Mouse (Mus musculus) thymus, adult 2 months (tissue): ENCODE measurements around the gene Ppp1r1b. TPM values are rescaled to one million over a fixed set of nuclear protein-coding genes. Genes with fewer than 3 reads are reported as not detected.

Source experiments
- DNase-seq: peaks from one replicate; pipeline ENCODE4 v3.0.0; 2021
- H3K27ac ChIP-seq: fragments of 200-500 bp; 2 replicates; pipeline ENCODE4 v1.5.1; 2012; ENCODE audit warnings: low read length, control low read depth; ENCODE audit not compliant: control insufficient read depth, insufficient read depth
- H3K27me3 ChIP-seq: fragments of 200-500 bp; 2 replicates; pipeline ENCODE4 v1.6.1; 2012; ENCODE audit warnings: mild to moderate bottlenecking, low read length, moderate library complexity, mixed read lengths; ENCODE audit not compliant: control insufficient read depth, insufficient read depth
- H3K36me3 ChIP-seq: fragments of 200-500 bp; 2 replicates; pipeline ENCODE4 v1.6.1; 2012; ENCODE audit warnings: mild to moderate bottlenecking, low read length, moderate library complexity; ENCODE audit not compliant: control insufficient read depth, insufficient read depth
- H3K4me1 ChIP-seq: fragments of 200-500 bp; replicated peaks from 2 replicates; pipeline ENCODE4 v1.6.1; 2012; ENCODE audit warnings: low read length; ENCODE audit not compliant: control insufficient read depth, insufficient read depth
- H3K4me3 ChIP-seq: fragments of 200-500 bp; 2 replicates; pipeline ENCODE4 v1.5.1; 2012; ENCODE audit warnings: mild to moderate bottlenecking, low read length, control low read depth, moderate library complexity; ENCODE audit not compliant: control insufficient read depth, insufficient read depth
- CTCF ChIP-seq: fragments of 200-500 bp; IDR thresholded peaks from 2 replicates; pipeline ENCODE4 v1.5.1; 2012; ENCODE audit warnings: mild to moderate bottlenecking, control low read depth, low read length, moderate library complexity, borderline replicate concordance; ENCODE audit not compliant: control insufficient read depth, poor library complexity, insufficient read depth; ENCODE audit errors: extremely low read depth
- POLR2A ChIP-seq: fragments of 200-500 bp; IDR thresholded peaks from 2 replicates; pipeline ENCODE4 v1.6.1; 2012; ENCODE audit warnings: mild to moderate bottlenecking, low read length, control low read depth, moderate library complexity; ENCODE audit not compliant: control insufficient read depth, poor library complexity, insufficient read depth; ENCODE audit errors: extremely low read depth
- WGBS: fragments of 180-500 bp; shearing (Covaris S2); methylation state at CpG from one replicate; pipeline ENCODE4 v1.1.7; 2018; 5-methylcytosine and 5-hydroxymethylcytosine counted together
- polyA plus RNA-seq: library from polyadenylated mRNA; depleted of rRNA; stranded (reverse); fragments of >200 nt; gene quantifications from 2 replicates; pipeline ENCODE4 v1.2.3, GENCODE M21; 2012

Ppp1r1b gene
- polyA plus RNA-seq, 1 experiment = 5.9 TPM

DNA sequence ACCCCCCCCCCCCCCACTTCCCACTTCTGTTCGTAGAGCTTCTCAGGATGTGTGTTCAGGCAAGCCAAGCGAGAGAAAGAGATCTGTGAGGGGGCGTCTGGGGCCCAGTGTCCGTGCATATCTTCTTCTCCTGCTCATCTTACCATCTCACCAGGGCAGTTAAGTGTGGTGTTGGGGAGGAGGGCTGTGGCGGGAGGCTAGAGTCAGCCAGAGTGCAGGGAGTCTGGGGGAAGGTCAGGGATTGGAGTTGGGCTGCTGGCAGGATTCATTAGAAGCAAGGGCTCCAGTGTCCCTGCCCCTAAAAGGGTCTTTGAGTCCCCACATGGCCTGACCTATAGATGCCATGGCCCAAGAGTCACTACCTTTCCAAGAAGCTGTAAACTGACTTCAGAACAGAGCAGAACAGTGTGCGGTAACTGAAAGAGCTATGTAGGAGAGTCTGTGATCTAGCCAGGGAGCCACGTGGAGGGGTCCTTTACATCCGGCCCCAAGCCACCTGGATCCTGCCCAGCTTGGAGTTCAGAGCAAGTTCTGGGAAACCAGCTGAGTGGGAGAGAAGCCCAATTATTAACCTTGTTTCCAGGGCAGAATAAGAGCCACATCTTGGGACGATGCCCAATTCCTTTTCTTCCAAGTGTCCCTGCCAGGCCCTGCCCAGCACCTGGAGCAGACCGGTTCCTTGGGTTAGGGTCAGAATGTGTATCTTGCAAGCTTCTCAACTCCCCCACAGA is 24.9 kb upstream of the Ppp1r1b start:
- DNase-seq = no peak
- no peaks in the 10 kb centered on the region; the same call in 1 of the 2 replicates for H3K4me1 ChIP-seq
- H3K27ac ChIP-seq = no peak overlapping the region
- H3K4me3 ChIP-seq = no peak overlapping the region
- 12% methylated on average over 10 of the region's 10 CpGs for WGBS
- H3K27me3 ChIP-seq = peaks cover 44% of the 10 kb centered on the region
- TF ChIP-seq CTCF (no peak), POLR2A (no peak)
- no peaks in the 10 kb centered on the region for H3K36me3 ChIP-seq

DNA sequence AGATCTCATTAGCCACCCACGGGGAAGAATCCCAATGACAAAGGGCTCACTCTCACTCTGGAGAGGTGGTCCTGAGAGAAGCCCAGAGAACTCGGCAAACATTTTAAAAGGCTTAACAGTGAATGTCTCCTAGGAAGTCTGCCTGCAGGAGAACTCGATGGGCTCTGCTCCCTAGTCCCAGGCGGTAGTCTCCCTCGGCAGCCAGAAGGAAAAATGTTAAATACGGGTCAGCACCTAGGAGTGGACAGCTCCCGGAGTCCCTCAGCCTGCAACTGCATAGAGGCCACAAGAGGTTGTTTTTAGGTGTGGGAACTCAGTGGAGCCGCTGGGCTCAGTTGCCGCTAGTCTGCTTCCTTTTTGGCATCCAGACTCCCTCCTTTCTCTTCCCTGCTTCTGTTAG is 24.3 kb upstream of the Ppp1r1b start:
- Histone ChIP-seq H3K4me3 (no peak overlapping the region), H3K36me3 (no peaks in the 10 kb centered on the region), H3K4me1 (no peaks in the 10 kb centered on the region; the same call in 1 of the 2 replicates), H3K27me3 (peaks cover 46% of the 10 kb centered on the region), H3K27ac (no peak overlapping the region)
- no peak for TF ChIP-seq CTCF
- TF ChIP-seq POLR2A = no peak
- DNase-seq = no peak
- 5% methylated on average over 9 of the region's 9 CpGs for WGBS

DNA sequence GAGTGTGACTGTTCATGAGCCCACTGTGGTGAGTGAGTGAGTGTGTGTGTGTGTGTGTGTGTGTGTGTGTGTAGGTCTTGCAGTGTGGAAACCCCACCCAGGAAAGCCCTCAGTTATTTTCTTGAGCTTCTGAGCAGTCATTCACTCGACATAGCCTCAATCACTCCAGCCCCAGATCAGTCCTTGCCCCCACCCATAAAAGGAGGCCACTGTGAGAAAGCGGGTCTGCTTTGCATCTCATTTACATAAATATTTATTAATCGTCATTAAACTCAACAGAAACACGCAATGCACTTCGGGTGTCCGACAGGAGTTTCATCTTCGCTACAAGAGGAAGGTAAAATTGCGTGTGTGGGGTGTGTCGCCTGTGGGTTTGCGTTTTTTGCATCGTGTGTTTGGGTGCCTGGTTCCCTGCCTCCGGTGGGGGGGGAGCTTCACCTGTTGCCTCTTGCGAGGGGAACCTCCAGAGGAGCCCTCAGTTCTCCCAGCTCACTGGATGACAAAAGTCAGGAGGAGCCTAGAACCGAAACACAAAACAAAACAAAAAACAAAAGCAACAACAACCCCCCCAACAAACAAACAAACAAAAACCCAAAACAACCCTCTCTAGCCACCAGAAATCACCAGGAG is 22.9 kb upstream of the Ppp1r1b start:
- no peaks in the 10 kb centered on the region for H3K36me3 ChIP-seq
- no peak overlapping the region for H3K27ac ChIP-seq
- no peaks in the 10 kb centered on the region; the same call in 1 of the 2 replicates for H3K4me1 ChIP-seq
- 11% methylated on average over 14 of the region's 14 CpGs for WGBS
- TF ChIP-seq CTCF (no peak), POLR2A (no peak)
- DNase-seq = no peak
- H3K4me3 ChIP-seq = no peak overlapping the region
- peaks cover 47% of the 10 kb centered on the region for H3K27me3 ChIP-seq

DNA sequence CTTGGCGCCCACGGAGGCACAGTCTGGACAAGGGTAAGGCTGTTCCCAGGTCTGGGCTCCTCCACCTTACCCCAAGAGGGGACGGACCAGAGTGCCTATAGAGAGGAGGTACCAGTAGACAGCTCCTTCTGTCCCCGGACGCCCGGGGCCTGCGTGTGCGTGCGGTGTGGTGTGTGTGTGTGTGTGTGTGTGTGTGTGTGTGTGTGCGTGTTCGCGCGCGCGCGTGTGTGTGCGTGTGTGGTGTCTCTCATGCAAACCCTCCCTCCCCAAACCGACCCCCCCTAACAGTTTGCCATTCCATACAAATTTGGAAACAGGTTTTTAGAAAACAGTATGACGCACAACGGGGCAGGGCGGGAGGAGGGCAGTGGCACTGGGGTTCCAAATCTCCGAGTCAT is 22.4 kb upstream of the Ppp1r1b start:
- WGBS = 21% methylated on average over 22 of the region's 22 CpGs
- Histone ChIP-seq H3K36me3 (no peaks in the 10 kb centered on the region), H3K4me1 (no peaks in the 10 kb centered on the region; the same call in 1 of the 2 replicates), H3K27ac (no peak overlapping the region), H3K27me3 (peaks cover 51% of the 10 kb centered on the region), H3K4me3 (no peak overlapping the region)
- TF ChIP-seq CTCF (no peak), POLR2A (no peak)
- no peak for DNase-seq

DNA sequence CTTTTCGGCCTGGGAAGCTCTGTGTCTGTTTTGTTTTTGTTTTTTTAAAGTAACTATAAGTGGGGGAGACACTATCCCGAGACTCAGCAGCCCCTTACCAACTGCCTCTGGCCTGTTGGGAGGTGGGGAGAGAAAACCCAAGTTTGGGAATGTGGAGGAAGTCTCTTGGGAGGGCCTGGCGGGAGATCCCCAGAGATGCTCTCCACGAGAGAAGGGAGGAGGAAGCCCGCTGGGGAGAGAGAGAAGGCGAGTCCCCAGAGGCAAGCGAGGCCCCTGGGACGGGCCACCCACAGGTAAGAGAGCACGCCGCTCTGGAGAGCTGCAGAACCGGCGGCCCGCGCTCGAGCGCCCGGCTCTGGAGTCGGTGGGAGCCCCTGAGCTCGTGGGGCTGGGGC is 21.5 kb upstream of the Ppp1r1b start:
- Histone ChIP-seq H3K4me1 (no peaks in the 10 kb centered on the region; the same call in 1 of the 2 replicates), H3K4me3 (no peak overlapping the region), H3K27ac (no peak overlapping the region), H3K36me3 (no peaks in the 10 kb centered on the region), H3K27me3 (peaks cover 44% of the 10 kb centered on the region)
- no peak for DNase-seq
- 4% methylated on average over 19 of the region's 19 CpGs for WGBS
- TF ChIP-seq CTCF = no peak
- no peak for TF ChIP-seq POLR2A

DNA sequence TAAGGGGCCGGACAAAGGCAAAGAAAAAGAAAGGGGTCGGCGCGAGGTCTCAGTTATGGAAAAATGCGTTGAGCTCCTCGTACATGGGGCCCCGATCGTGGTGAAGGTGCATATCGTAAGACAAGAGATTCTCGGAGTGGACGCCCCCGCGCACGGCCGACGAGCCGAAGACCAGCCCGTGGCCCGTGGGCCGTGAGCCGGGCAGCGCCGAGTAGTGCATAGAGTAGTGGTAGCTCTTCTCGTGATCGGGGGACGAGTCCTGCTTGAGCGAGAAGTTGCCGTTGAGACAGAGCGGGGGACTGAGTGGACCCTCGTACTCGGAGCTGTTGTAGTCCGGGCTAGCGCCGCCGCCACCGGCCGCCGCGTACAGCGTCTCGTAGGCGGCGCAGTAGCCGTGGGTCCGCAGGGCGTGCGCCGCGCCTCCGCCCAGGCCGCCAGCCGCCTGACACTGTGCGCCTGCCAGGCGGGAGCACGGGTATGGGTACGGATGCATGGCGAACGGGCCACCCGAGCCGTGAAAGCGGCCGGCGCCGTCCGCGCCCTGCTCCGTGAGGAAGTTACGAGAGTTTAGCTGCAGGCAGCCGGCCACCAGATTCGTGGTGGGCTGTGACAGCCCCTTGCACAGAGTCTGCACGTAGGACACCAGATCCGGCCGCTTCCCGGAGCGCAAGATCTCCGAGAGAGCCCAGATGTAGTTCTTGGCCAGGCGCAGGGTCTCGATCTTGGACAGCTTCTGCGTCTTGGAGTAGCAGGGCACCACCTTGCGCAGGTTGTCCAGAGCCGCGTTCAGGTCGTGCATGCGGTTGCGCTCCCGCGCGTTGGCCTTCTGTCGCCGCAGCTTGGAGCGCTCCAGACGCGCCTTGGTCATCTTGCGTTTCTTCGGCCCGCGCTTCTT is 20.8 kb upstream of the Ppp1r1b start:
- peaks cover 42% of the 10 kb centered on the region for H3K27me3 ChIP-seq
- TF ChIP-seq POLR2A (no peak), CTCF (no peak)
- no peaks in the 10 kb centered on the region; the same call in 1 of the 2 replicates for H3K4me1 ChIP-seq
- H3K4me3 ChIP-seq = no peak overlapping the region
- WGBS = 4% methylated on average over 97 of the region's 97 CpGs
- DNase-seq = no peak
- H3K27ac ChIP-seq = no peak overlapping the region
- H3K36me3 ChIP-seq = no peaks in the 10 kb centered on the region
